Mouse (Mus musculus) cerebellum, postnatal 4 days (tissue): ENCODE results near the gene Trio.

Experiments used
- DNase-seq, 2 experiments: peaks; one replicate each; pipeline ENCODE4 v3.0.0; 2022; ENCODE audit warnings: low spot score in 2 of 2, mixed read lengths in 1 of 2

Gene Trio

GRCm38 (mm10) chr15:28037651-28038050 is 12.0 kb upstream of the Trio start:
- DNase-seq: no peak

- no peak for DNase-seq
These were observed 10.0 kb upstream of the Trio start for GRCm38 (mm10) chr15:28035601-28036000.

DNA sequence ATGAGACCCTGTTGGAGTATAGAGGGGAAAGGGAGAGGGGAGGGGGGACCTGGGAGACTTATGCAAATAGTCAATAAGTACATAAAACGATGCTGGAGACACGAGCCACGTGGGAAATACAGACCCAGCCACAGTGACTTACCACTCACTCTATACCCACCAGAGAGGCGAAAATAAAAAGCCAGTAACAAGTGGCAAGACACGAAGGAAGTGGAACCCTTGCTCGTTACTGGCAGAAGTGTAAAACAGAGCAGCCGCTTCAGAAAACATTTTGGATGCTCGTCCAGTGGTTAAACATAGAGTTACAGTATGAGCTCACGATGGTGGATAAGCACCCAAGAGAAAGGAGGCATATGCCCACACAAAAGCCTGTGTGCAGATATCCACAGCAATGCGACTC is 9.0 kb upstream of the Trio start:
- DNase-seq: no peak

DNA sequence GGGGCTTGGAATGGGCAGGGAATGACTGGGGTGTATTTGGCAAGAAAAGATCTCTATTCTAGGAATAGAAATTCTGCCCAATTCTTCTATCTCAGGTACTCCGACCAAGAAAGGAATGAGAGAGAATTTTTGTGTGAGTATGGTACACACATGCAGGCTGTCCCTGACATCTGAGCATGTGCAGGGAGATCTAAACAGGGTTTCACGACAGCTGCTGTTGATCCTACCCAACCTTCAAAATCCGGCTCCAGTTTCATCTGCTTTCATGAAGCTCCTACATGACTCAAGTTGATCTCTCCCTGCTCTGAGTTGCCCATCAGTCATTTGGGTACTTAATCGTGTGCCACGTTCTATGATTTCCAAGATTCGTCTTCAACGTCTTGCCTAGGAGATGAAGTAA is 3.7 kb upstream of the Trio start:
- no peak for DNase-seq

- DNase-seq: no peak
These were observed 2.9 kb upstream of the Trio start for GRCm38 (mm10) chr15:28028542-28028941.

DNA sequence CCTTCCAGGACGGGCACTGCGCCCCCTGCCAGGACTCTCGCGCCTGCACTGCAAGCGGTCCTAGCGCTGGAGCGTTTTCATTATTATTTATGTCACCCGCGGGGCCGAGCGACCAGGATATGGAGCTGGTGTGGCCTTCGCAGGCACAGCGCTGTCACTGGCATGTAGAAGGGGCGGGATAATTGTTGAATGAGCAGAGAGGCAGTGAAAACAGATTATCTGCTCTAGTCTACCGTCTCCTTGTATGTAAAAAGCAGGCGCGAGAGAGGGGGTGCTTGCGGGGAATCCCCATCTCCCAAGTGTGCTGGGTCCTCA is 476 bp upstream of the Trio start:
- DNase-seq: no peak

DNA sequence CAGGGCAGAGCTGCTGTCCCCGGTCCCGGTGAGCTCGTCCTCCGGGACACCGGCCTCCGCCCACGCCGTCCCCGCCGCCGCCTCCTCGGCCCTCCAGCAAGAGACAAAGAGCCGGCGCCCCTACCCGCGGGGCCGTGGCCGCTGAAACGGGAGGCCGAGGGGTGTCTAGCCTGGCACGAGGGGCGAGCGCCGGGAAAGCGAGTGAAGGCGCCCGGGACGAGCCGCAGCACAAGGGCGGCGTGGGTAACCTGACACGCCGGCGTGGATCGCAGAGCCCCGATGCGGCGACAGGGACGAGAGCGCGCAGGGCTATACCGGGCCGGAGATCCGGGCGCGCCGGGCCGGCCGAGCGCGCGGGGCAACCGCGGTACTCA is 696 bp downstream of the Trio start:
- DNase-seq: peak in 1 of 2 experiments; percentile 57

DNA sequence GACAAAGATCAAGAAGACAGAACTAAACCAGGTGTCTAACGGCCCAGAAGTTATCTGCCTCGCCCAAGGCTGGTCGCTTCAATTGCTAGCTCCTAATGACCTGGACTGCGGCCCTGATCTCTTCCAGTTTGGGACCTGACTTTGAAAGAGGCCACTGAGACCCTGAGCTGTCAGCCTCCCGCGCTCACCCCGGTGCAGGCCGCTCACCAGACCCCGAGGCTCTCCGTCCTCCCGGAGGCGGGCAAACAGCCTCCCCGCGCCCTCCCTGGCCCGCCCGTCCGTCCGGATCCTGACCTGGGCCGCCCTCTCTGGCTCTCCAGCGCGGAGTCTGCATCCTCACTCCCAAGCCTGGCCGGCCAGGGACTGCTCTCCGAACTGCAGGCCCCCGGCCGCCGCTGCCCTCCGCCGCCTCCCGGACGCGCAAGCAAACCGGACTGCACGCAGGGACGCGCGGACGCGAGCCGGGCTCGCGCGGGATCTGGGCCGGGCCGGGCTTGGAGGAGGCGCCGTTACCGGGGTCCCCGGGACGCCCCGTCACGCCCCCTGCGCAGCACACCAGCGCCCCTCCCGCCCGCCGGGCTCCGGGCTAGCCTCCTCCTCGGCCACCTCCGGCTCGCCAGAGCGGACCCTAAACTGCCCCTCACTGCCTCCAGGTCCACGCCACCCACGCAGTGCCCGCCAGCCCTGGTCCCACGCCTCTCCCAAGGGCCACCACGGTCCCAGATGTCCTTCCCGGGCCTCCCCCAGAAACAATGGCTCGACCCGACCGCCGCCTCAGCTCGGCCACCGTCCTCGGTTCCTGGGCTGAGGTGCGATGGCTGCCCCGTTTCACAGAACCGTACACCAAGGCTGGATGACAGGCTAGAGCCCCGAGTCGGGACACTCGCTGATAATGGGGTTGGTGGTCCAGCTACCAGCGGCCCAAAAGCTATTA is 1.4 kb downstream of the Trio start:
- peak; percentile 55 to 66 for DNase-seq

DNA sequence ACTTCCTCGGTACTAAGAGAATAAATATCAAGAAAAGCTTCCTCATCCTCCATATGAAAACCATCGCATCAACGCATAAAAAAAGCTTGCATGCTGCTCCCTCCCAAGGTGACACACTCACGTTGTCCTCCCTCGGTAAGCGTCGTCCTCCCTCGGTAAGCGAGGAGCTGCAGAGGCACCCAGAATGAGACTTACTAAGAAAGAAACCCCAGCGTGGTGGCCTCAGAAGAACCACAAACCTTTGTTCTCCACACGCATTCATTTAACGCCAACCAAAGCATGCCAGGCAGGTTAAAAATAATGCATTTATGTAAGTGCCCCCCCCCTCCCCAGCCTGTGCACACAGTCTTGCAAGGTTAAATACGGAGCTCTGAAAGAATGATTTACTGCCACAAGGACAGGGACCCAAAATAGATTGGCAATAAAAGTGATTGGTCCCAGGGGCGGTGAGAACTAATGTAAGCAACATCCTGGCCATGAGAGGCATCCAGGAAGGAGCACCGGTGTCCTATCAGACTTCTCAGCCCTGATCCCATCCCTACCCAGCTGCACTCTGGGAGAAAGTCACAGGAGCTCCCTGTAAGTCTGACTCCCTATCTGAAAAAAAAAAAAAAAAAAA is 3.9 kb downstream of the Trio start:
- no peak for DNase-seq

- no peak for DNase-seq
These were observed 6.1 kb downstream of the Trio start for GRCm38 (mm10) chr15:28019393-28020070.

GRCm38 (mm10) chr15:28007516-28007915 is 18.1 kb downstream of the Trio start:
- no peak for DNase-seq

GRCm38 (mm10) chr15:28004192-28004767 is 21.4 kb downstream of the Trio start:
- DNase-seq: no peak

- DNase-seq: no peak
These were observed 23.1 kb downstream of the Trio start for GRCm38 (mm10) chr15:28002515-28002914.

DNA sequence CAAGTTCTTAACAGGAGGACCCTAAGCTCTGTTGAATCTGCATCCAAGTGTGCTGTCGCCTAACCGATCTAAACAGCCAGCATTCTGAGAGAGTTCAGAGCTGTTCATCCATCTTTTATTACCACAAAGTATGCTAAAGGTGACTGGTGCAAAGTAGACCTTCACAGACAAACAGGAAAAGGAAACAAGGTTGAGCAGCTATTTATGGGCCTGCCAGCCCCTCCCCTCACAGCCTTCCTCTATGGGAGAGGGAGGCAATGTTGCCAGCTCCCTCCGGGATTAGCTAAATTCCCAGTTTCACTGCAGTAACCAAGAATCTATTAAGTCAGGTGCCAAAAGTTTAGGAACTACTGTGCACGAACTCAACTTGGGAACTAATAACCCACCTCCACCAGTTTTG is 24.3 kb downstream of the Trio start:
- no peak for DNase-seq

GRCm38 (mm10) chr15:27998621-27999359 is 26.9 kb downstream of the Trio start:
- no peak for DNase-seq

GRCm38 (mm10) chr15:27997917-27998316 is 27.7 kb downstream of the Trio start:
- DNase-seq: no peak

DNA sequence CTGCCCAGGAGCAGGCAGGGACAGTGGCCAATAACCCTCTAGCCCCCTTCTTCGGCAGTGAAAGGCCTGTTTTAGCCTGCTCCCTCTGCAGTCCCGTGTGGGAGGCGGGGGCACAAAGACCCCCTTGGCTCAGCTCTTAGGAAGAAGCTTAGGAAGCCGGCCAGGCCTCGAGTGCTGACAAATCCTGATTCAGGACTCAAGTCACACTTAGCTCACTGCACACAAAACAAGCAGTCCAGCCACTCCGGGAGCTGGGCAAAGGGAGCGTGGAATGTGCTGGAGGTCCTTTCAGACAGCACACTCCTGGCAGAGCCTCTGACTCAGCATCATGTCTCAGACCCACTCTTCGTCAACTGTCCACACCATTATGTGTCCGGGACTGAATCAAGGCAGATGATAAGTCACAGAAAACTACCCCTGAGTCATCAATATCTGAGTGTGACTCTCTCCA is 28.2 kb downstream of the Trio start:
- peak; percentile 33 to 54 for DNase-seq

GRCm38 (mm10) chr15:27996750-27997149 is 28.9 kb downstream of the Trio start:
- DNase-seq: no peak

- no peak for DNase-seq
These were observed 30.2 kb downstream of the Trio start for GRCm38 (mm10) chr15:27995421-27995820.

DNA sequence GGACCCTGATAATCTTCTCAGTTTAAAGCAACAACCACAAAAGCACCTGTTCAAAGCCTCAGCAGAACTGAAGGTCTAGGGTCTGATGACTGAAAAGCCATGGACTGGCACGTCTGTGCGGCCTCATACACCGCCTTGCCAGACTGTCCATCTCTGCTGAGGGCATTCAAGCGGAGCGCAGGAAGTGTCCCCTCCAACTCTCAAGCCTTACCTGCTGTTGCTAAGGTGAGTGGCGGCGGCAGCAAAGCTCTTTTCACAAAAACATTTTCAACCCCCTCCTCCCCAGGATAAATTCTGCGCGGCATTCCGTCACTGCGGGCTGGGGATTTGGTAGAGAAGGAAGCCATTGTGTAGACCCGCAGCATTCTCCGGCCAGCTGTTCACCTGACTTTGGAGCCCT is 30.8 kb downstream of the Trio start:
- DNase-seq: no peak

DNA sequence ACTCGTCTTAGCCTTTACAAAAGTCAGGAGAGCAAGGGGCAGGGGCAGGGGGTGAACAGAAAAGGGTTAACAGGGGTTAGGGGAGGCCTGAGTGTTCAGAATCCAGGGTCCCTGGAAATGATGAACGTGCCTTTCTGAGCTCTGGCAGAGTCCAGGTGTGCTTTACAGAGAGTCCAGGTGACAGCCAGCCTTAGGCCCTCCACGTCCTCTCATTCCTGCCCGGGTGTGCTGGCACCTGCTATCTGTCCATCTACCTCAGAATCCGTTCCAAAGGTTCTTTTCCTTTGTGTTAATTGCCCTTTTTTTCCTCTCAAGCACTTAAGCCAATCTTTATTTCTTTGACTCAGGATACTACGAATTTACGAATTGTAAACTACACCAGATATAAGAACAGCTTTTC is 32.1 kb downstream of the Trio start:
- no peak for DNase-seq

DNA sequence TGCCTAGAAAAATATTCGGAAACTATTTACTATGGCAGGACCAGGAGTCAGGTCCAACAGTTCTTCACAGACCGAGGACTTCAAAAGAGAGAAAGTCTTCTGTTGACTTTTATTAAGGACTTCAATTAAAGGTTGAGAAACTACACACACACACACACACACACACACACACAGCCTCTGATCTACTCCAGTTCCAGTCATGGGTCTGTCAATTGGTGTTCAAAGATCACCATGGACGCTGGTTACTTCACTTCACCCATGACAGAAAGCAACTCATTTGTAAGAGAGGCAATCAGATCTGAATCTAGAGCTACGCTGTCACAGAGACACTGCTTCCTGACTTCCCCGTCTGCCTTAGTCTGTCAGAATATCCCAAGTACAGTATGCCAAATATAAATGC is 33.1 kb downstream of the Trio start:
- DNase-seq: no peak
